Mouse (Mus musculus) thymus, adult 2 months (tissue): ENCODE results near the gene Nrxn2. TPM values are rescaled to one million over a fixed set of nuclear protein-coding genes. Genes with fewer than 3 reads are reported as not detected.
A peak's percentile ranks its signal among the peaks of the same experiment; 100 is the strongest.

Experiments
- DNase-seq: peaks from one replicate; pipeline ENCODE4 v3.0.0; 2021
- H3K27ac ChIP-seq: fragments of 200-500 bp; 2 replicates; pipeline ENCODE4 v1.5.1; 2012; ENCODE audit warnings: low read length, control low read depth; ENCODE audit not compliant: control insufficient read depth, insufficient read depth
- H3K27me3 ChIP-seq: fragments of 200-500 bp; 2 replicates; pipeline ENCODE4 v1.6.1; 2012; ENCODE audit warnings: mild to moderate bottlenecking, low read length, moderate library complexity, mixed read lengths; ENCODE audit not compliant: control insufficient read depth, insufficient read depth
- H3K36me3 ChIP-seq: fragments of 200-500 bp; 2 replicates; pipeline ENCODE4 v1.6.1; 2012; ENCODE audit warnings: mild to moderate bottlenecking, low read length, moderate library complexity; ENCODE audit not compliant: control insufficient read depth, insufficient read depth
- H3K4me1 ChIP-seq: fragments of 200-500 bp; replicated peaks from 2 replicates; pipeline ENCODE4 v1.6.1; 2012; ENCODE audit warnings: low read length; ENCODE audit not compliant: control insufficient read depth, insufficient read depth
- H3K4me3 ChIP-seq: fragments of 200-500 bp; 2 replicates; pipeline ENCODE4 v1.5.1; 2012; ENCODE audit warnings: mild to moderate bottlenecking, low read length, control low read depth, moderate library complexity; ENCODE audit not compliant: control insufficient read depth, insufficient read depth
- CTCF ChIP-seq: fragments of 200-500 bp; IDR thresholded peaks from 2 replicates; pipeline ENCODE4 v1.5.1; 2012; ENCODE audit warnings: mild to moderate bottlenecking, control low read depth, low read length, moderate library complexity, borderline replicate concordance; ENCODE audit not compliant: control insufficient read depth, poor library complexity, insufficient read depth; ENCODE audit errors: extremely low read depth
- POLR2A ChIP-seq: fragments of 200-500 bp; IDR thresholded peaks from 2 replicates; pipeline ENCODE4 v1.6.1; 2012; ENCODE audit warnings: mild to moderate bottlenecking, low read length, control low read depth, moderate library complexity; ENCODE audit not compliant: control insufficient read depth, poor library complexity, insufficient read depth; ENCODE audit errors: extremely low read depth
- WGBS: fragments of 180-500 bp; shearing (Covaris S2); methylation state at CpG from one replicate; pipeline ENCODE4 v1.1.7; 2018; 5-methylcytosine and 5-hydroxymethylcytosine counted together
- polyA plus RNA-seq: library from polyadenylated mRNA; depleted of rRNA; stranded (reverse); fragments of >200 nt; gene quantifications from 2 replicates; pipeline ENCODE4 v1.2.3, GENCODE M21; 2012

Gene Nrxn2
- polyA plus RNA-seq, 1 experiment, result 1.5 TPM

- Histone ChIP-seq H3K27me3 (no peaks in the 10 kb centered on the region), H3K4me3 (no peak overlapping the region), H3K27ac (no peak overlapping the region), H3K4me1 (no peaks in the 10 kb centered on the region; the same call in 1 of the 2 replicates), H3K36me3 (peaks cover 75% of the 10 kb centered on the region)
- WGBS, result 93% methylated on average over 14 of the region's 14 CpGs
- peak; percentile 63; the same call in 1 of the 2 replicates for TF ChIP-seq CTCF
- no peak for TF ChIP-seq POLR2A
- DNase-seq, result no peak
These were observed 42.3 kb upstream of the Nrxn2 start for GRCm38 (mm10) chr19:6376255-6376564.

- TF ChIP-seq CTCF, result no peak
- TF ChIP-seq POLR2A, result no peak
- Histone ChIP-seq H3K36me3 (peaks cover 71% of the 10 kb centered on the region), H3K4me1 (no peaks in the 10 kb centered on the region; the same call in 1 of the 2 replicates), H3K27ac (no peak overlapping the region), H3K27me3 (no peaks in the 10 kb centered on the region), H3K4me3 (no peak overlapping the region)
- WGBS, result 86% methylated on average over 2 of the region's 2 CpGs
- DNase-seq, result no peak
These were observed 41.9 kb upstream of the Nrxn2 start for GRCm38 (mm10) chr19:6376643-6377042.

DNA sequence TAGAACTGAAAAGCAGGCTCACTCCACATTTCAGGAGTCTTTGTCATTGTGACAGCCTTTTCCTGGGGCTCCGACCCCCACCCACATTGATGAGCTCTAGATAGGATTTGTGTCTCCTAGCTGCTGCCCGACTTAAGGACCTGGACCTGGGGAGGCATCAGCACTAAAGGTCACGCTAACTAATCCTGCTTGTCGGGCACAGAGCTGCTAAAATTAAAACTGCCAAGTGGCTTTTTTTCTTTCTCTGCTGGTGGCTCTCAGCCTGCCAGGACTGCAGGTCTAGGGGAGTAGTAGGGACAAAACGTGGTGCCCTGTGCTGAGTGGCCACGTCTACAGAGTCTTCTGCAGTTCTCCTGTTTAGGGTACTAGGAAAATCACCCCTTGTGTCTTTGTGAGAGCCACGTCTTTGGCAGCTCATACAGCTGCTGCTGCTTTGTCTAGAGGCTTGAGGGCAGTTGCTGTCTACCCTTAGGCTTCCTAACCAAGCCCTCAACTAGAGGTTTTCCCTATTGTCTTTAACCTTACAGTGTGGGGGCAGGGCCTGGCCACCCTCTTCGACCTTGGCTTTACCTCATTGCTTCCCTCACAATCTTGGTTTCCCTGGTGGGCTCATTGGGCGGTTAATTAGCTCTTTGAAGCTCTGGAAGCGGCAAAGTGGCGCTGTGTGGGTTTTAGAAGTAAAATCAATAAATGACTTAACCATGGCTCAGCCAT is 41.0 kb upstream of the Nrxn2 start:
- Histone ChIP-seq H3K4me1 (no peaks in the 10 kb centered on the region; the same call in 1 of the 2 replicates), H3K36me3 (peaks cover 63% of the 10 kb centered on the region), H3K4me3 (no peak overlapping the region), H3K27me3 (no peaks in the 10 kb centered on the region), H3K27ac (no peak overlapping the region)
- no peak for DNase-seq
- 94% methylated on average over 11 of the region's 11 CpGs for WGBS
- no peak for TF ChIP-seq POLR2A
- no peak for TF ChIP-seq CTCF

DNA sequence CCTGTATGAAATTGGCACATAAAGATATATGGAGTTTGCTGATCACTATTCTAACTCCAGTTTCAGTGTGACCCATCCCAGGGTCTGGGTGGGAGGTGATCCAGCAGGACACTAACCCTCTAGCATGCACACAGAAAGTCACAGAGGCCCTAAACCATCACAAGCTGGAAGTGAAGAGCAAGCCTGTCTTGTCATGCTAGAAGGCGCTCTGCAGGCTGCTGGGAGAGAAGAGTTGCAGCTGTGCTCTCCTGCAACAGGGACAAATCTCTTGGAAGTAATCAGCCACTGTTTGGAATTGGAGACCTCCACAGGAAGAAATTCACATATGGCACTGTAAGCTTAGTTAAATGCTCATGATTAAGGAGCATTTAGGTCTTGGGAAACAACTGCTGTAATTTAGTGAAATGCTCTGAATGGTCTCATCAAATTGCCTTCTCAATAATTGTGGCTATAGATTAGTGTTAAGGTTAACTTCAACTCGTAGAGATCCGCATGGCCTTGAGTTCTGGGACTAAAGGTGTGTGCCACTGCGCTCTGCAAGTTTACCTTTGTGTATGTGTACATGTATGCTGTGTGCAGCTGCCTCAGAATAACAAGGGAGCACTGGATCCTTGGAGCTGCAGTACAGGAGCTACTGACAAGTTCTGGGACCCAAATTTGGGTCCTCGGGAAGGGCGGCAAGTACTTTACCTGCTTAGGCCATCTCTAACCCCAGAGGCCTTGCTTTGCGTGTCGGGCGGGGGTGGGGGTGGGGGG is 37.9 kb upstream of the Nrxn2 start:
- Histone ChIP-seq H3K4me1 (peaks cover 13% of the 10 kb centered on the region), H3K4me3 (no peak overlapping the region), H3K36me3 (peaks cover 32% of the 10 kb centered on the region), H3K27me3 (no peaks in the 10 kb centered on the region), H3K27ac (no peak overlapping the region)
- TF ChIP-seq CTCF, result no peak
- no peak for TF ChIP-seq POLR2A
- no peak for DNase-seq
- WGBS, result 95% methylated on average over 9 of the region's 9 CpGs

- Histone ChIP-seq H3K27me3 (no peaks in the 10 kb centered on the region), H3K4me3 (no peak overlapping the region), H3K27ac (no peak overlapping the region), H3K4me1 (peaks cover 13% of the 10 kb centered on the region), H3K36me3 (peaks cover 25% of the 10 kb centered on the region)
- no peak for DNase-seq
- no peak for TF ChIP-seq POLR2A
- no peak for TF ChIP-seq CTCF
- WGBS, result 96% methylated on average over 5 of the region's 5 CpGs
These were observed 37.3 kb upstream of the Nrxn2 start for GRCm38 (mm10) chr19:6381238-6381637.

GRCm38 (mm10) chr19:6382323-6382924 is 36.1 kb upstream of the Nrxn2 start:
- DNase-seq, result no peak
- H3K27me3 ChIP-seq, result no peaks in the 10 kb centered on the region
- peaks cover 13% of the 10 kb centered on the region for H3K36me3 ChIP-seq
- H3K27ac ChIP-seq, result no peak overlapping the region
- peaks cover 13% of the 10 kb centered on the region for H3K4me1 ChIP-seq
- 62% methylated on average over 4 of the region's 4 CpGs for WGBS
- H3K4me3 ChIP-seq, result no peak overlapping the region
- no peak for TF ChIP-seq CTCF
- no peak for TF ChIP-seq POLR2A
